In the genomic region with DNA sequence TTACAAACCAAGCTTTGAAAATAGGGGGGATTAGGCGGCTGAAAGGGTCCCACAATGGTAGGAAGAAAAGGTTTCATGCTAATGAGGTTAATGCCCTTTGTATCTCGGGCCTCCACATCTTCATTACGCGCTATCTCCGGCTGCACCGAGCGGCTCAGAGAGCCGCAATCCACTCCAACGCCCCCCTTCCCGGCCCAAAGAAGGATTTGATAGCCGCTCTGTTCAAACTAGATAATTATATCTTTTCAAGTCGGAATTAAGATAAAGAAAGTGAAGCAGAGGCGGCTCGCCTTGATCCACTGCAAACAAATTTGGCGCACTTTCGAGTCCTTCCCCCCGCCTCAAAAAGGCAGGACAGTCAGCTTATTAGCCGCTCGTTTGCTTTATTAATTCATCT, we compare ENCODE assay signal across 10 mouse cellular contexts. TPM values are rescaled to one million over a fixed set of nuclear protein-coding genes. Genes with fewer than 3 reads are reported as not detected.
A peak's percentile ranks its signal among the peaks of the same experiment; 100 is the strongest.
DNase-seq lines count a peak whose midpoint lies in the region; ATAC-seq and TF ChIP-seq lines count a peak whose summit lies in the region.
"Had no signal": no experiment of that assay in that cellular context is flagged by ENCODE, and none has a peak within 500 bp of the region (broad histone marks: within the 10 kb centered on the region; RNA-seq: fewer than 3 reads in every experiment).

No protein-coding gene starts in this region.

- peak overlapping the region; percentile 61 for H3K9ac ChIP-seq in kidney, embryonic 16.5 days (replicated peaks; ENCODE audit: low read length)
- H3K9ac ChIP-seq in embryonic facial prominence, embryonic 13.5 days: peak overlapping the region; percentile 41; the same call in 1 of the 2 replicates
- no peak overlapping the region; the same call in 1 of the 2 replicates for H3K9ac ChIP-seq in midbrain, postnatal 0 days (replicated peaks; ENCODE audit: low read length, poor library complexity, severe bottlenecking)
- H3K9ac ChIP-seq: neural tube, embryonic 13.5 days had no signal

- H3K9me3 ChIP-seq in kidney, embryonic 16.5 days (ENCODE audit: low read length): no peaks in the 10 kb centered on the region
- H3K9me3 ChIP-seq in embryonic facial prominence, embryonic 13.5 days: no peaks in the 10 kb centered on the region
- H3K9me3 ChIP-seq in limb, embryonic 10.5 days (replicated peaks): no peaks in the 10 kb centered on the region
- no peaks in the 10 kb centered on the region for H3K9me3 ChIP-seq in midbrain, postnatal 0 days (ENCODE audit: low read length)
- no peaks in the 10 kb centered on the region for H3K9me3 ChIP-seq in heart, embryonic 10.5 days
- H3K9me3 ChIP-seq: neural tube, embryonic 13.5 days had no signal

- H3K36me3 ChIP-seq in kidney, embryonic 16.5 days (ENCODE audit: insufficient read depth, low read length): no peaks in the 10 kb centered on the region
- H3K36me3 ChIP-seq in embryonic facial prominence, embryonic 13.5 days: no peaks in the 10 kb centered on the region
- no peaks in the 10 kb centered on the region for H3K36me3 ChIP-seq in limb, embryonic 10.5 days
- no peaks in the 10 kb centered on the region for H3K36me3 ChIP-seq in midbrain, postnatal 0 days (ENCODE audit: insufficient read depth, low read length)
- no peaks in the 10 kb centered on the region for H3K36me3 ChIP-seq in heart, embryonic 10.5 days
- no peaks in the 10 kb centered on the region for H3K36me3 ChIP-seq in thymus, adult 2 months (ENCODE audit: control insufficient read depth, insufficient read depth, low read length)
- H3K36me3 ChIP-seq: neural tube, embryonic 13.5 days had no signal

- no peak for ATAC-seq in kidney, embryonic 16.5 days (ENCODE audit: low FRiP score, low TSS enrichment)
- ATAC-seq in embryonic facial prominence, embryonic 13.5 days (ENCODE audit: insufficient number of reproducible peaks, insufficient read depth, low FRiP score, low TSS enrichment, low read depth): no peak
- no peak for ATAC-seq in midbrain, postnatal 0 days (ENCODE audit: low FRiP score)

- no peak for TF ChIP-seq POLR2A in thymus, adult 2 months (IDR thresholded peaks at IDR 0.05; ENCODE audit: control insufficient read depth, extremely low read depth, insufficient read depth, low read length, poor library complexity)

- no peak for DNase-seq in kidney, postnatal 14 days
- DNase-seq in limb, embryonic 10.5 days (ENCODE audit: low spot score): no peak
- no peak for DNase-seq in midbrain, postnatal 0 days (ENCODE audit: low spot score)
- DNase-seq in heart, embryonic 10.5 days (ENCODE audit: low spot score): no peak
- no peak for DNase-seq in thymus, adult 2 months

- H3K27me3 ChIP-seq in kidney, embryonic 16.5 days (ENCODE audit: insufficient read depth, low read length): peaks cover 93% of the 10 kb centered on the region
- H3K27me3 ChIP-seq in embryonic facial prominence, embryonic 13.5 days: peaks cover 100% of the 10 kb centered on the region
- H3K27me3 ChIP-seq in limb, embryonic 10.5 days (ENCODE audit: low read depth, poor library complexity, severe bottlenecking): peaks cover 100% of the 10 kb centered on the region
- peaks cover 78% of the 10 kb centered on the region for H3K27me3 ChIP-seq in midbrain, postnatal 0 days (ENCODE audit: insufficient read depth, low read length)
- H3K27me3 ChIP-seq in heart, embryonic 10.5 days (ENCODE audit: insufficient read depth, poor library complexity, severe bottlenecking): peaks cover 100% of the 10 kb centered on the region
- peaks cover 21% of the 10 kb centered on the region for H3K27me3 ChIP-seq in thymus, adult 2 months (ENCODE audit: control insufficient read depth, insufficient read depth, low read length)

- WGBS in kidney, embryonic 16.5 days: under 1% methylated on average over 19 of the region's 19 CpGs
- WGBS in embryonic facial prominence, embryonic 13.5 days: 6% methylated on average over 19 of the region's 19 CpGs
- under 1% methylated on average over 19 of the region's 19 CpGs for WGBS in limb, embryonic 10.5 days
- 2% methylated on average over 19 of the region's 19 CpGs for WGBS in midbrain, postnatal 0 days
- WGBS in heart, embryonic 10.5 days: under 1% methylated on average over 19 of the region's 19 CpGs
- 7% methylated on average over 19 of the region's 19 CpGs for WGBS in thymus, adult 2 months

- TF ChIP-seq CTCF in midbrain, postnatal 0 days (IDR thresholded peaks at IDR 0.05): no peak
- TF ChIP-seq CTCF in thymus, adult 2 months (IDR thresholded peaks at IDR 0.05; ENCODE audit: borderline replicate concordance, control insufficient read depth, extremely low read depth, insufficient read depth, low read length, poor library complexity): no peak

- H3K4me2 ChIP-seq in kidney, embryonic 16.5 days (replicated peaks; ENCODE audit: low read depth, low read length): peak overlapping the region; percentile 51
- peak overlapping the region; percentile 50 for H3K4me2 ChIP-seq in embryonic facial prominence, embryonic 13.5 days
- peak overlapping the region; percentile 21 for H3K4me2 ChIP-seq in midbrain, postnatal 0 days (ENCODE audit: low read depth, low read length, poor library complexity, severe bottlenecking)
- H3K4me2 ChIP-seq: neural tube, embryonic 13.5 days had no signal

- H3K4me3 ChIP-seq in kidney, embryonic 16.5 days (ENCODE audit: low read length): peak overlapping the region; percentile 29
- peak overlapping the region; percentile 22 for H3K4me3 ChIP-seq in embryonic facial prominence, embryonic 13.5 days
- H3K4me3 ChIP-seq in limb, embryonic 10.5 days: peak overlapping the region; percentile 29
- no peak overlapping the region for H3K4me3 ChIP-seq in midbrain, postnatal 0 days (ENCODE audit: low read depth, low read length)
- H3K4me3 ChIP-seq in heart, embryonic 10.5 days: no peak overlapping the region
- H3K4me3 ChIP-seq in thymus, adult 2 months (ENCODE audit: control insufficient read depth, insufficient read depth, low read length): no peak overlapping the region
- H3K4me3 ChIP-seq: neural tube, embryonic 13.5 days had no signal

- peaks cover 51% of the 10 kb centered on the region for H3K4me1 ChIP-seq in kidney, embryonic 16.5 days (ENCODE audit: insufficient read depth, low read length)
- peaks cover 31% of the 10 kb centered on the region for H3K4me1 ChIP-seq in embryonic facial prominence, embryonic 13.5 days
- peaks cover 50% of the 10 kb centered on the region for H3K4me1 ChIP-seq in limb, embryonic 10.5 days
- H3K4me1 ChIP-seq in midbrain, postnatal 0 days (ENCODE audit: insufficient read depth, low read length): peaks cover 10% of the 10 kb centered on the region; the same call in 1 of the 2 replicates
- H3K4me1 ChIP-seq in heart, embryonic 10.5 days: peaks cover 33% of the 10 kb centered on the region
- H3K4me1 ChIP-seq in thymus, adult 2 months (replicated peaks; ENCODE audit: control insufficient read depth, insufficient read depth, low read length): no peaks in the 10 kb centered on the region

- peak overlapping the region; percentile 92 for H3K27ac ChIP-seq in kidney, embryonic 16.5 days (ENCODE audit: low read length)
- H3K27ac ChIP-seq in embryonic facial prominence, embryonic 13.5 days: peak overlapping the region; percentile 48; the same call in 1 of the 2 replicates
- no peak overlapping the region for H3K27ac ChIP-seq in limb, embryonic 10.5 days
- H3K27ac ChIP-seq in midbrain, postnatal 0 days (ENCODE audit: low read depth, low read length): no peak overlapping the region
- H3K27ac ChIP-seq in heart, embryonic 10.5 days: no peak overlapping the region
- H3K27ac ChIP-seq in thymus, adult 2 months (ENCODE audit: control insufficient read depth, insufficient read depth, low read length): no peak overlapping the region
- H3K27ac ChIP-seq: neural tube, embryonic 13.5 days had no signal

RNA-seq across cellular contexts. Expression of a gene that starts 8.8 kb away (rescaled TPM):
- polyA plus RNA-seq in kidney, embryonic 16.5 days (2015; fragmentation: Nextera tagmentation; extraction: Ambion mirVana): 29.7 and 38.1 TPM in 2 replicates
- 23.8 and 24.7 TPM in 2 replicates for polyA plus RNA-seq in embryonic facial prominence, embryonic 13.5 days (2015; fragmentation: Nextera tagmentation; extraction: Ambion mirVana)
- polyA plus RNA-seq in limb, embryonic 10.5 days (2016; fragmentation: Nextera tagmentation; extraction: Ambion mirVana): 12.0 and 12.7 TPM in 2 replicates
- 6.1 and 6.6 TPM in 2 replicates for total RNA-seq in midbrain, postnatal 0 days (2014; rRNA removed)
- 10.3 and 10.5 TPM in 2 replicates for polyA plus RNA-seq in midbrain, postnatal 0 days (2015; fragmentation: Nextera tagmentation; extraction: Ambion mirVana)
- polyA plus RNA-seq in heart, embryonic 10.5 days (2016; fragmentation: Nextera tagmentation; extraction: Ambion mirVana): 1.1 and 1.7 TPM in 2 replicates
- polyA plus RNA-seq in thymus, adult 2 months (2012; rRNA removed): 0.04 TPM in 1 of 2 replicates, not detected in the other
- total RNA-seq: heart, adult 8-10 months had no signal
- polyA plus RNA-seq: intestine, embryonic 14.5 days; neural tube, embryonic 13.5 days had no signal

Comparison
In these comparisons a context has a peak if more than half of its experiments do, and no peak if none do; other contexts are left out.
1. H3K27ac ChIP-seq: peak in kidney, embryonic 16.5 days (single experiment) and embryonic facial prominence, embryonic 13.5 days (single experiment); none in limb, embryonic 10.5 days (single experiment), midbrain, postnatal 0 days (single experiment), heart, embryonic 10.5 days (single experiment) and thymus, adult 2 months (single experiment).
2. H3K4me3 ChIP-seq: peak in kidney, embryonic 16.5 days (single experiment), embryonic facial prominence, embryonic 13.5 days (single experiment) and limb, embryonic 10.5 days (single experiment); none in midbrain, postnatal 0 days (single experiment), heart, embryonic 10.5 days (single experiment) and thymus, adult 2 months (single experiment).
3. Peak in every context shown above with its lines, with median percentiles within 50 percentile points of each other: H3K4me2 ChIP-seq.